Mouse (Mus musculus) small intestine, adult 2 months (tissue): ENCODE data around the gene Cage1.

Experiments
- CTCF ChIP-seq: fragments of 200-500 bp; IDR thresholded peaks from 2 replicates; pipeline ENCODE4 v1.5.1; 2012; ENCODE audit warnings: low read depth, mild to moderate bottlenecking, control low read depth, inconsistent platforms, low read length, moderate library complexity, mixed read lengths; ENCODE audit not compliant: insufficient replicate concordance, insufficient read length; ENCODE audit errors: extremely low read depth
- POLR2A ChIP-seq: fragments of 200-500 bp; IDR thresholded peaks from 2 replicates; pipeline ENCODE4 v1.6.1; 2012; ENCODE audit warnings: low read depth, mild to moderate bottlenecking, control low read depth, inconsistent platforms, low read length, moderate library complexity

DNA sequence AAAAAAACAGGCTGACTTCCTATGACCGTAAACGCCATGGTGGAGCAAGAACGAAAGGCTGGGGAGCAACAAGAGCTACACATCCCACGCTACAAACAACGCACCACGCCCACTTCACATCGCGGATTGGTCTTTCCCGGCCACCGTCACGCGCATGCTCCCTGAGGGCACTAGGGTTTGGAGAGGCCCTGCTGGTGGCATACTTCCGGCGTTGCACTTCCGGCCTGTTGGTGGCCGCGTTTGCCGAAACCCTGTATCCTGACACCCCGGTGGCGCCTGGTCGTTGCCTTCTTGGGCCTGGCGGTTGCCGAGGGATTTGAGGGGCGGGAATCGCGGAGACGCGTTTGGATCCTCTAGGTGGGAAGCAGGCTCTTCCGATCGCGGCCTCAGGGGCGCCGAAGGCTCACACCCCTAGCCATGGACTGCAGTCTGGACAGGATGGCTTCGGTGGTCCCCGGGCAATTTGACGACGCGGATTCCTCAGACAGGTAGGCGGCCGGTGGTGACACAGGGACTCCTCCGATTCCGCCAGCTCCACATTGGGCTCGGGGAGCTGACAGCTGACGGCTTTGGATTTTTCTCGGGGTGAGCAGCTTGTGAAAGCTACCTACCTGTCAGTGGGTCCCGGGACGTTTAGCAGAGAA, at the start of gene Cage1:
- TF ChIP-seq CTCF (no peak), POLR2A (peak; percentile 56)
